Mouse (Mus musculus) G1E (cell line): Measurements from ENCODE around the gene Mcam. TPM values are rescaled to one million over a fixed set of nuclear protein-coding genes. Genes with fewer than 3 reads are reported as not detected.

Experiments used
- ATAC-seq: 2 replicates; pipeline ENCODE4 v1.8.0; 2016; ENCODE audit warnings: mild to moderate bottlenecking; ENCODE audit not compliant: insufficient number of reproducible peaks, poor library complexity, low FRiP score, severe bottlenecking; ENCODE audit errors: extremely low read depth
- DNase-seq: peaks from one replicate; pipeline ENCODE4 v3.0.0; 2012; ENCODE audit warnings: low spot score
- H3K27me3 ChIP-seq: 2 replicates; pipeline ENCODE4 v1.6.1; 2012; ENCODE audit warnings: mild to moderate bottlenecking, low read length, inconsistent platforms; ENCODE audit not compliant: insufficient read depth
- H3K36me3 ChIP-seq: replicated peaks from 2 replicates; pipeline ENCODE3; 2012; ENCODE audit warnings: mild to moderate bottlenecking, inconsistent platforms
- H3K4me1 ChIP-seq: 2 replicates; pipeline ENCODE4 v1.6.1; 2012; ENCODE audit warnings: low read depth, low read length, inconsistent platforms, mixed read lengths; ENCODE audit not compliant: insufficient read depth
- H3K4me3 ChIP-seq: 2 replicates; pipeline ENCODE4 v1.5.1; 2012; ENCODE audit warnings: low read depth, mild to moderate bottlenecking, inconsistent platforms, low read length, moderate library complexity, mixed read lengths
- H3K9me3 ChIP-seq: replicated peaks from 2 replicates; pipeline ENCODE4 v1.6.1; 2012; ENCODE audit warnings: inconsistent platforms
- CTCF ChIP-seq: IDR thresholded peaks from 2 replicates; pipeline ENCODE4 v1.5.1; 2012; ENCODE audit warnings: low read depth, low read length, inconsistent platforms, mixed read lengths
- GATA1 ChIP-seq: IDR thresholded peaks from 2 replicates; pipeline ENCODE4 v1.6.1; 2012; ENCODE audit warnings: borderline replicate concordance, low read length, inconsistent platforms, mixed read lengths
- GATA2 ChIP-seq: IDR thresholded peaks from 2 replicates; pipeline ENCODE4 v1.6.1; 2012; ENCODE audit warnings: low read depth, low read length, inconsistent platforms, borderline replicate concordance
- POLR2AphosphoS5 ChIP-seq: IDR thresholded peaks from 2 replicates; pipeline ENCODE4 v1.6.1; 2012; ENCODE audit warnings: low read depth, low read length, inconsistent platforms; ENCODE audit not compliant: insufficient replicate concordance
- TAL1 ChIP-seq: conservative IDR thresholded peaks from 2 replicates; pipeline ENCODE4 v1.6.1; 2012; ENCODE audit warnings: low read depth, low read length, inconsistent platforms, mixed read lengths
- polyA plus RNA-seq: library from polyadenylated mRNA; stranded (reverse); fragments of >175 nt; gene quantifications from 2 replicates; pipeline ENCODE4 v1.2.3, GENCODE M21; 2012
- total RNA-seq, 2 experiments: library from RNA; stranded (forward) in 1 of 2; stranded (reverse) in 1 of 2; fragments of 200-1000 nt in 1 of 2; fragments of >200 nt in 1 of 2; fragmentation: Nextera tagmentation in 1 of 2; gene quantifications; 2 replicates each; pipeline ENCODE4 v1.2.3; 2014 to 2017

Gene Mcam
- total and polyA plus RNA-seq, 3 experiments = 0.16 TPM; not detected in 2

GRCm38 (mm10) chr9:44127351-44127801 is 6.9 kb upstream of the Mcam start:
- Histone ChIP-seq H3K4me1 (peaks cover 23% of the 10 kb centered on the region), H3K36me3 (no peaks in the 10 kb centered on the region), H3K4me3 (no peak overlapping the region), H3K9me3 (no peaks in the 10 kb centered on the region), H3K27me3 (peaks cover 37% of the 10 kb centered on the region)
- DNase-seq = no peak
- TF ChIP-seq TAL1 (no peak), CTCF (no peak), POLR2AphosphoS5 (no peak), GATA1 (no peak)
- ATAC-seq = no peak

GRCm38 (mm10) chr9:44129633-44130032 is 4.6 kb upstream of the Mcam start:
- H3K27me3 ChIP-seq = peaks cover 59% of the 10 kb centered on the region
- DNase-seq (no peak), ATAC-seq (no peak)
- no peaks in the 10 kb centered on the region for H3K36me3 ChIP-seq
- H3K4me3 ChIP-seq = no peak overlapping the region; the same call in 1 of the 2 replicates
- no peak for TF ChIP-seq POLR2AphosphoS5
- TF ChIP-seq CTCF = no peak
- TF ChIP-seq GATA2 = no peak
- TF ChIP-seq GATA1 = no peak
- no peak for TF ChIP-seq TAL1
- H3K4me1 ChIP-seq = peaks cover 30% of the 10 kb centered on the region
- no peaks in the 10 kb centered on the region for H3K9me3 ChIP-seq

GRCm38 (mm10) chr9:44130034-44130433 is 4.2 kb upstream of the Mcam start:
- Histone ChIP-seq H3K36me3 (no peaks in the 10 kb centered on the region), H3K4me1 (peaks cover 32% of the 10 kb centered on the region), H3K9me3 (no peaks in the 10 kb centered on the region), H3K4me3 (no peak overlapping the region; the same call in 1 of the 2 replicates), H3K27me3 (peaks cover 63% of the 10 kb centered on the region)
- DNase-seq (no peak), ATAC-seq (no peak)
- TF ChIP-seq TAL1 (no peak), POLR2AphosphoS5 (no peak), GATA2 (no peak)

- Histone ChIP-seq H3K36me3 (no peaks in the 10 kb centered on the region), H3K9me3 (no peaks in the 10 kb centered on the region), H3K4me3 (no peak overlapping the region), H3K27me3 (peaks cover 70% of the 10 kb centered on the region), H3K4me1 (peaks cover 35% of the 10 kb centered on the region)
- TF ChIP-seq POLR2AphosphoS5 = no peak
- no peak for TF ChIP-seq CTCF
- no peak for TF ChIP-seq TAL1
- TF ChIP-seq GATA1 = no peak
- TF ChIP-seq GATA2 = no peak
- ATAC-seq = no peak
- no peak for DNase-seq
These were observed 3.5 kb upstream of the Mcam start for GRCm38 (mm10) chr9:44130581-44131275.

- ATAC-seq (no peak), DNase-seq (no peak)
- TF ChIP-seq POLR2AphosphoS5 (no peak), TAL1 (no peak), GATA2 (no peak), CTCF (no peak), GATA1 (no peak)
- H3K4me3 ChIP-seq = no peak overlapping the region
- peaks cover 75% of the 10 kb centered on the region for H3K27me3 ChIP-seq
- no peaks in the 10 kb centered on the region for H3K36me3 ChIP-seq
- no peaks in the 10 kb centered on the region for H3K9me3 ChIP-seq
- peaks cover 34% of the 10 kb centered on the region for H3K4me1 ChIP-seq
These were observed 3.0 kb upstream of the Mcam start for GRCm38 (mm10) chr9:44131276-44131590.

GRCm38 (mm10) chr9:44132200-44132599 is 2.1 kb upstream of the Mcam start:
- Histone ChIP-seq H3K36me3 (no peaks in the 10 kb centered on the region), H3K27me3 (peaks cover 85% of the 10 kb centered on the region), H3K9me3 (no peaks in the 10 kb centered on the region), H3K4me3 (no peak overlapping the region), H3K4me1 (peaks cover 40% of the 10 kb centered on the region)
- DNase-seq = no peak
- ATAC-seq = no peak
- TF ChIP-seq CTCF (no peak), POLR2AphosphoS5 (no peak), GATA2 (no peak), GATA1 (no peak), TAL1 (no peak)
